Mouse (Mus musculus): ENCODE results near the gene Agpat3. TPM values are rescaled to one million over a fixed set of nuclear protein-coding genes. Genes with fewer than 3 reads are reported as not detected.

Gene Agpat3
- polyA plus RNA-seq, 1 experiment from 2014 or later, result 54.1 TPM

GRCm38 (mm10) chr10:78319940-78320339 lies 32.3 kb downstream of the Agpat3 start:
- ATAC-seq (ENCODE audit: insufficient number of reproducible peaks, insufficient read depth, low FRiP score, low TSS enrichment), result no peak
- no peaks in the 10 kb centered on the region for H3K9me3 ChIP-seq
- peaks cover 4% of the 10 kb centered on the region; the same call in 1 of the 2 replicates for H3K4me1 ChIP-seq
- 90% methylated on average over 9 of the region's 9 CpGs for WGBS
- no peak overlapping the region for H3K27ac ChIP-seq
- H3K9ac ChIP-seq, result no peak overlapping the region
- H3K4me3 ChIP-seq, result no peak overlapping the region
- H3K36me3 ChIP-seq, result peaks cover 9% of the 10 kb centered on the region
- H3K27me3 ChIP-seq, result no peaks in the 10 kb centered on the region
- H3K4me2 ChIP-seq (replicated peaks), result no peak overlapping the region

GRCm38 (mm10) chr10:78317270-78317923 lies 34.9 kb downstream of the Agpat3 start:
- ATAC-seq (ENCODE audit: insufficient number of reproducible peaks, insufficient read depth, low FRiP score, low TSS enrichment), result no peak
- H3K36me3 ChIP-seq, result no peaks in the 10 kb centered on the region
- H3K4me2 ChIP-seq (replicated peaks), result no peak overlapping the region
- WGBS, result 70% methylated on average over 11 of the region's 11 CpGs
- H3K27me3 ChIP-seq, result no peaks in the 10 kb centered on the region
- H3K4me3 ChIP-seq, result no peak overlapping the region
- peaks cover 4% of the 10 kb centered on the region; the same call in 1 of the 2 replicates for H3K4me1 ChIP-seq
- no peak overlapping the region for H3K27ac ChIP-seq
- H3K9ac ChIP-seq, result no peak overlapping the region
- H3K9me3 ChIP-seq, result no peaks in the 10 kb centered on the region

GRCm38 (mm10) chr10:78316228-78317087 lies 35.8 kb downstream of the Agpat3 start:
- no peak overlapping the region for H3K4me3 ChIP-seq
- H3K36me3 ChIP-seq, result no peaks in the 10 kb centered on the region
- H3K27me3 ChIP-seq, result no peaks in the 10 kb centered on the region
- ATAC-seq (ENCODE audit: insufficient number of reproducible peaks, insufficient read depth, low FRiP score, low TSS enrichment), result no peak
- 83% methylated on average over 15 of the region's 15 CpGs for WGBS
- no peak overlapping the region for H3K4me2 ChIP-seq (replicated peaks)
- H3K9ac ChIP-seq, result no peak overlapping the region
- no peak overlapping the region for H3K27ac ChIP-seq
- H3K9me3 ChIP-seq, result no peaks in the 10 kb centered on the region
- H3K4me1 ChIP-seq, result peaks cover 4% of the 10 kb centered on the region; the same call in 1 of the 2 replicates

GRCm38 (mm10) chr10:78315145-78315544 lies 37.1 kb downstream of the Agpat3 start:
- H3K4me2 ChIP-seq (replicated peaks), result no peak overlapping the region
- ATAC-seq (ENCODE audit: insufficient number of reproducible peaks, insufficient read depth, low FRiP score, low TSS enrichment), result no peak
- no peaks in the 10 kb centered on the region for H3K4me1 ChIP-seq
- no peak overlapping the region for H3K4me3 ChIP-seq
- H3K27me3 ChIP-seq, result no peaks in the 10 kb centered on the region
- no peak overlapping the region for H3K27ac ChIP-seq
- H3K9ac ChIP-seq, result no peak overlapping the region
- no peaks in the 10 kb centered on the region for H3K36me3 ChIP-seq
- H3K9me3 ChIP-seq, result no peaks in the 10 kb centered on the region
- 71% methylated on average over 1 of the region's 1 CpGs for WGBS

- 78% methylated on average over 13 of the region's 13 CpGs for WGBS
- ATAC-seq (ENCODE audit: insufficient number of reproducible peaks, insufficient read depth, low FRiP score, low TSS enrichment), result no peak
- Histone ChIP-seq H3K9me3 (no peaks in the 10 kb centered on the region), H3K36me3 (no peaks in the 10 kb centered on the region), H3K27me3 (no peaks in the 10 kb centered on the region), H3K9ac (no peak overlapping the region), H3K27ac (no peak overlapping the region), H3K4me1 (no peaks in the 10 kb centered on the region), H3K4me3 (no peak overlapping the region), H3K4me2 (replicated peaks) (no peak overlapping the region)
Measured at GRCm38 (mm10) chr10:78311886-78312635, 40.2 kb downstream of the Agpat3 start.

- no peak for ATAC-seq (ENCODE audit: insufficient number of reproducible peaks, insufficient read depth, low FRiP score, low TSS enrichment)
- Histone ChIP-seq H3K27me3 (no peaks in the 10 kb centered on the region), H3K4me1 (no peaks in the 10 kb centered on the region), H3K9ac (no peak overlapping the region), H3K27ac (no peak overlapping the region), H3K4me2 (replicated peaks) (no peak overlapping the region), H3K4me3 (no peak overlapping the region), H3K9me3 (no peaks in the 10 kb centered on the region), H3K36me3 (no peaks in the 10 kb centered on the region)
- 38% methylated on average over 5 of the region's 5 CpGs for WGBS
Measured at GRCm38 (mm10) chr10:78310747-78311267, 41.5 kb downstream of the Agpat3 start.

GRCm38 (mm10) chr10:78308617-78309016 lies 43.7 kb downstream of the Agpat3 start:
- H3K27ac ChIP-seq, result no peak overlapping the region
- H3K4me2 ChIP-seq (replicated peaks), result no peak overlapping the region
- no peak for ATAC-seq (ENCODE audit: insufficient number of reproducible peaks, insufficient read depth, low FRiP score, low TSS enrichment)
- H3K27me3 ChIP-seq, result no peaks in the 10 kb centered on the region
- H3K4me1 ChIP-seq, result no peaks in the 10 kb centered on the region
- 19% methylated on average over 2 of the region's 2 CpGs for WGBS
- no peaks in the 10 kb centered on the region for H3K9me3 ChIP-seq
- H3K4me3 ChIP-seq, result no peak overlapping the region
- H3K36me3 ChIP-seq, result no peaks in the 10 kb centered on the region; the same call in 1 of the 2 replicates
- no peak overlapping the region for H3K9ac ChIP-seq

- Histone ChIP-seq H3K27me3 (no peaks in the 10 kb centered on the region), H3K4me2 (replicated peaks) (no peak overlapping the region), H3K36me3 (no peaks in the 10 kb centered on the region; the same call in 1 of the 2 replicates), H3K4me3 (no peak overlapping the region), H3K9me3 (no peaks in the 10 kb centered on the region), H3K9ac (no peak overlapping the region), H3K27ac (no peak overlapping the region), H3K4me1 (no peaks in the 10 kb centered on the region)
- 85% methylated on average over 3 of the region's 3 CpGs for WGBS
- ATAC-seq (ENCODE audit: insufficient number of reproducible peaks, insufficient read depth, low FRiP score, low TSS enrichment), result no peak
Measured at GRCm38 (mm10) chr10:78307391-78307790, 44.9 kb downstream of the Agpat3 start.

GRCm38 (mm10) chr10:78306027-78306426 lies 46.3 kb downstream of the Agpat3 start:
- Histone ChIP-seq H3K4me3 (no peak overlapping the region), H3K4me1 (no peaks in the 10 kb centered on the region), H3K36me3 (no peaks in the 10 kb centered on the region; the same call in 1 of the 2 replicates), H3K27ac (no peak overlapping the region), H3K9me3 (no peaks in the 10 kb centered on the region), H3K9ac (no peak overlapping the region), H3K27me3 (no peaks in the 10 kb centered on the region), H3K4me2 (replicated peaks) (no peak overlapping the region)
- ATAC-seq (ENCODE audit: insufficient number of reproducible peaks, insufficient read depth, low FRiP score, low TSS enrichment), result no peak
- 47% methylated on average over 4 of the region's 4 CpGs for WGBS

GRCm38 (mm10) chr10:78304996-78305395 lies 47.3 kb downstream of the Agpat3 start:
- WGBS, result 47% methylated on average over 3 of the region's 3 CpGs
- no peak for ATAC-seq (ENCODE audit: insufficient number of reproducible peaks, insufficient read depth, low FRiP score, low TSS enrichment)
- no peaks in the 10 kb centered on the region for H3K27me3 ChIP-seq
- H3K4me1 ChIP-seq, result no peaks in the 10 kb centered on the region
- H3K4me3 ChIP-seq, result no peak overlapping the region
- H3K36me3 ChIP-seq, result no peaks in the 10 kb centered on the region; the same call in 1 of the 2 replicates
- H3K27ac ChIP-seq, result no peak overlapping the region
- no peak overlapping the region for H3K4me2 ChIP-seq (replicated peaks)
- H3K9me3 ChIP-seq, result no peaks in the 10 kb centered on the region
- no peak overlapping the region for H3K9ac ChIP-seq

GRCm38 (mm10) chr10:78303675-78304074 lies 48.6 kb downstream of the Agpat3 start:
- no peak overlapping the region for H3K9ac ChIP-seq

More at GRCm38 (mm10) chr10:78303675-78304074, 48.6 kb downstream of the Agpat3 start:
- ATAC-seq (ENCODE audit: insufficient number of reproducible peaks, insufficient read depth, low FRiP score, low TSS enrichment), result no peak
- no peaks in the 10 kb centered on the region for H3K27me3 ChIP-seq
- no peak overlapping the region for H3K27ac ChIP-seq
- no peaks in the 10 kb centered on the region for H3K9me3 ChIP-seq
- H3K4me2 ChIP-seq (replicated peaks), result no peak overlapping the region
- no peak overlapping the region for H3K4me3 ChIP-seq
- no peaks in the 10 kb centered on the region; the same call in 1 of the 2 replicates for H3K36me3 ChIP-seq
- WGBS, result 83% methylated on average over 7 of the region's 7 CpGs
- no peaks in the 10 kb centered on the region for H3K4me1 ChIP-seq

Measured in embryonic facial prominence, embryonic 12.5 days (tissue).